Mouse (Mus musculus): ENCODE measurements around the gene Galm. TPM values are rescaled to one million over a fixed set of nuclear protein-coding genes. Genes with fewer than 3 reads are reported as not detected.
A peak's percentile ranks its signal among the peaks of the same experiment; 100 is the strongest.

Galm gene
- polyA plus RNA-seq, 1 experiment = 5.2 TPM

DNA sequence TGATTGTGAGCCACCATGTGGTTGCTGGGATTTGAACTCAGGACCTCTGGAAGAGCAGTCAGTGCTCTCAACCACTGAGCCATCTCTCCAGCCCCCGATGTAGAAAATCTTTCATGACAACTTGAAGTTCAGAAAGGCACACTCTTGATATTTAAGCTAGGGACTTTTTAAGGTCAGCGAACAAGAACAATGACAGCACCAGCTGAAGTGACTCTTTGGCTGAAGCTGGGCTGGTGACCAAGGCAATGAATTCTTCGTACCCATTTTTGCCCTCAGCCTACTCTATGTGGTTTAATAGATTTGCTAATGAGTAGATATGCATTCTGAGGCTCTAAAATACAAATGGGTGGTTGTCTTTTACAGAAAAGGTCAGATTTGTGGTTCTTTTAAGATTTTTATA, 6.9 kb upstream of the Galm start:
- WGBS = 91% methylated on average over 3 of the region's 3 CpGs

GRCm38 (mm10) chr17:80121833-80122232, 5.4 kb upstream of the Galm start:
- no peak overlapping the region for H3K27ac ChIP-seq (ENCODE audit: control insufficient read depth, insufficient read depth, low read depth, low read length, poor library complexity)
- no peak overlapping the region for H3K4me3 ChIP-seq (replicated peaks; ENCODE audit: control insufficient read depth, low read depth, low read length)
- H3K4me1 ChIP-seq (ENCODE audit: control insufficient read depth, insufficient read depth, low read length) = no peaks in the 10 kb centered on the region; the same call in 1 of the 2 replicates
- 76% methylated on average over 1 of the region's 1 CpGs for WGBS
- no peak for TF ChIP-seq POLR2A (IDR thresholded peaks at IDR 0.05; ENCODE audit: borderline replicate concordance, control insufficient read depth, low read depth, low read length)
- TF ChIP-seq CTCF (IDR thresholded peaks at IDR 0.05; ENCODE audit: control insufficient read depth, insufficient read depth, low read length) = no peak

More for the DNA sequence above, 6.9 kb upstream of the Galm start:
- Histone ChIP-seq H3K4me3 (replicated peaks; ENCODE audit: control insufficient read depth, low read depth, low read length) (no peak overlapping the region), H3K27ac (ENCODE audit: control insufficient read depth, insufficient read depth, low read depth, low read length, poor library complexity) (no peak overlapping the region), H3K4me1 (ENCODE audit: control insufficient read depth, insufficient read depth, low read length) (no peaks in the 10 kb centered on the region)
- no peak for TF ChIP-seq CTCF (IDR thresholded peaks at IDR 0.05; ENCODE audit: control insufficient read depth, insufficient read depth, low read length)

GRCm38 (mm10) chr17:80124985-80125750, 2.1 kb upstream of the Galm start:
- Histone ChIP-seq H3K4me3 (replicated peaks; ENCODE audit: control insufficient read depth, low read depth, low read length) (no peak overlapping the region), H3K4me1 (ENCODE audit: control insufficient read depth, insufficient read depth, low read length) (no peaks in the 10 kb centered on the region; the same call in 1 of the 2 replicates), H3K27ac (ENCODE audit: control insufficient read depth, insufficient read depth, low read depth, low read length, poor library complexity) (no peak overlapping the region)
- TF ChIP-seq POLR2A (IDR thresholded peaks at IDR 0.05; ENCODE audit: borderline replicate concordance, control insufficient read depth, low read depth, low read length) (no peak), CTCF (IDR thresholded peaks at IDR 0.05; ENCODE audit: control insufficient read depth, insufficient read depth, low read length) (no peak)
- 82% methylated on average over 5 of the region's 5 CpGs for WGBS

DNA sequence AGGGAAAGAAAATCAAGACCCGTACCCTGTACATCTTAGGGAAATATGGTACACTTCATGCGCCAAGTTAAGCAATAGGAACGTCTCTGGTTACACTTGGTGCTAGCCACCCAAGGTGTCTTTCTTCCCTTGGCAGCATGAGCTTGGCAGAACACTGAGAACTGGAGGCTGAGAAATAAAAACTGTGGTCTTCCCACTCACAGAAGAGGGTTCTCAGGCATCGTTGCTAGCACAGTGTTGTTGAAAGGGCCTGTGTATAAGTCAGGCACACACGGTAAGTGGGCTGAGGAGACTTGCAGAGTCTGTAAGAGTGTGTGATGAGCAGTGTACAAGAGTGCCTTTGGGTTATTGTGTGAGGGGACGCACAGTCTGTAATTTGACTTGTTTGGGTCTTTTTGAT, 1.1 kb upstream of the Galm start:
- 80% methylated on average over 6 of the region's 6 CpGs for WGBS
- Histone ChIP-seq H3K4me3 (replicated peaks; ENCODE audit: control insufficient read depth, low read depth, low read length) (no peak overlapping the region), H3K4me1 (ENCODE audit: control insufficient read depth, insufficient read depth, low read length) (peaks cover 1% of the 10 kb centered on the region; the same call in 1 of the 2 replicates), H3K27ac (ENCODE audit: control insufficient read depth, insufficient read depth, low read depth, low read length, poor library complexity) (no peak overlapping the region)
- no peak for TF ChIP-seq CTCF (IDR thresholded peaks at IDR 0.05; ENCODE audit: control insufficient read depth, insufficient read depth, low read length)
- TF ChIP-seq POLR2A (IDR thresholded peaks at IDR 0.05; ENCODE audit: borderline replicate concordance, control insufficient read depth, low read depth, low read length) = no peak

- Histone ChIP-seq H3K4me1 (ENCODE audit: control insufficient read depth, insufficient read depth, low read length) (peaks cover 1% of the 10 kb centered on the region; the same call in 1 of the 2 replicates), H3K4me3 (replicated peaks; ENCODE audit: control insufficient read depth, low read depth, low read length) (no peak overlapping the region), H3K27ac (ENCODE audit: control insufficient read depth, insufficient read depth, low read depth, low read length, poor library complexity) (no peak overlapping the region)
- TF ChIP-seq POLR2A (IDR thresholded peaks at IDR 0.05; ENCODE audit: borderline replicate concordance, control insufficient read depth, low read depth, low read length) = no peak
- WGBS = 76% methylated on average over 13 of the region's 13 CpGs
These were observed 1.3 kb downstream of the Galm start for GRCm38 (mm10) chr17:80128476-80128990.

DNA sequence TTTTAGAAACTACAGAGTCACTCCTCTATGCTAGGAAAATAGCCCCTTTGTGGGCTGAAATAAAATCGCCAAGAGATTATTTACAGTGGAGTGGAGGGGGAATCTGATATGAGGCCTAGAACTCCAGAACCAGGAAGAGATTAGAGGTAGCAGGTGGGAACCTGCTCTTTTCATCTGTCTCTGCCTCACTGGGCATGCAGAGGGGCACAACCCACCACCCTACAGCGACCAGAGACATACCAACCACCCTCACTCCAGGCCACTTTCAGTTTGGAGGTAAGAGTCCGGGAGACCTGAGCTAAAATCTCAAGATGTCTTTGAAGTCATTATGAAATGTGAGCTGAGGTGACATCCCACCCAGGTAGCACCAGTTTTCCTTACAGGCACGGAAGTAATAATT, 2.1 kb downstream of the Galm start:
- Histone ChIP-seq H3K27ac (ENCODE audit: control insufficient read depth, insufficient read depth, low read depth, low read length, poor library complexity) (no peak overlapping the region), H3K4me3 (replicated peaks; ENCODE audit: control insufficient read depth, low read depth, low read length) (no peak overlapping the region), H3K4me1 (ENCODE audit: control insufficient read depth, insufficient read depth, low read length) (peaks cover 1% of the 10 kb centered on the region; the same call in 1 of the 2 replicates)
- WGBS = 86% methylated on average over 4 of the region's 4 CpGs
- no peak for TF ChIP-seq POLR2A (IDR thresholded peaks at IDR 0.05; ENCODE audit: borderline replicate concordance, control insufficient read depth, low read depth, low read length)

DNA sequence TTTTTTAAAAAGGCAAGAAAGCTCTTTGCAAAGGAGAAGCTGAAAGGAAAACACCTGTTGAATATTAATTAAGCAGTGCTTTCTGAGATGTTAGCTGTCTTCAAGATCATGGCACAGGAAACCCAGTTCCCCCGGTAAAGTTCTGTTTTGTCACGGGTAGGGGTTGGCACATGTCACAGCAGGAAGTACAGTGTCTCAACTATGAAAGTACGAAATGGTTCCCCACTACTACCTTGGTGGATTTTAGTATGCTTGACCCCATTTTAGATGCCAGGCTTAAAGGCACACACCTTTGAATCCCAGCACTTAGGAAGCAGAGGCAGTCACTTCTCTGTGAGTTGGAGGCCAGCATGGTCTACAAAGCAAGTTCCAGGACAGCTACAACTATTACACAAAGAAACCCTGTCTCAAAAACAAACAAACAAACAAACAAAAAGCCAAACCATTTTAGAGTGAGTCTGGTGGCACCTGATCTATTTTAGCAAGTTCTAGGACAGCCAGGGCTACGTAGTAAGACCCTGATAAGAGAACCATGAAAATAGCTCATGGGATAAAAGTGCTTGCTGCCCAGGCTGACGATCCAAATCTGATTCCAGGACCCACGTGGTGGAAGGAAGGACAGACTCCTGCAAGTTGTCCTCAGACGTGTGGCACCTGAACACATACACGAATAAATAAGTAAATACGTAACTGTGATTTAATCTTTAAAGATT, 3.6 kb downstream of the Galm start:
- peak overlapping the region; percentile 24; the same call in 1 of the 2 replicates for H3K27ac ChIP-seq (ENCODE audit: control insufficient read depth, insufficient read depth, low read depth, low read length, poor library complexity)
- TF ChIP-seq CTCF (IDR thresholded peaks at IDR 0.05; ENCODE audit: control insufficient read depth, insufficient read depth, low read length) (no peak), POLR2A (IDR thresholded peaks at IDR 0.05; ENCODE audit: borderline replicate concordance, control insufficient read depth, low read depth, low read length) (no peak)
- no peak overlapping the region for H3K4me3 ChIP-seq (replicated peaks; ENCODE audit: control insufficient read depth, low read depth, low read length)
- WGBS = 49% methylated on average over 9 of the region's 9 CpGs
- peaks cover 1% of the 10 kb centered on the region; the same call in 1 of the 2 replicates for H3K4me1 ChIP-seq (ENCODE audit: control insufficient read depth, insufficient read depth, low read length)

GRCm38 (mm10) chr17:80131431-80131766, 4.1 kb downstream of the Galm start:
- Histone ChIP-seq H3K27ac (ENCODE audit: control insufficient read depth, insufficient read depth, low read depth, low read length, poor library complexity) (no peak overlapping the region), H3K4me3 (replicated peaks; ENCODE audit: control insufficient read depth, low read depth, low read length) (no peak overlapping the region), H3K4me1 (ENCODE audit: control insufficient read depth, insufficient read depth, low read length) (peaks cover 1% of the 10 kb centered on the region; the same call in 1 of the 2 replicates)
- WGBS = 47% methylated on average over 1 of the region's 1 CpGs
- TF ChIP-seq CTCF (IDR thresholded peaks at IDR 0.05; ENCODE audit: control insufficient read depth, insufficient read depth, low read length) (no peak), POLR2A (IDR thresholded peaks at IDR 0.05; ENCODE audit: borderline replicate concordance, control insufficient read depth, low read depth, low read length) (no peak)

All from bone marrow, adult 2 months (tissue).